Mouse (Mus musculus) hindbrain, embryonic 10.5 days (tissue): ENCODE data around the gene Krtdap. TPM values are rescaled to one million over a fixed set of nuclear protein-coding genes. Genes with fewer than 3 reads are reported as not detected.

ENCODE experiments used
- DNase-seq: peaks from one replicate; pipeline ENCODE4 v3.0.0-alpha.2; 2017; ENCODE audit warnings: low spot score
- H3K27ac ChIP-seq: fragments of 300-500 bp; sonication (generic); 2 replicates; pipeline ENCODE4 v1.5.1; 2016; ENCODE audit warnings: mild to moderate bottlenecking, moderate library complexity
- H3K27me3 ChIP-seq: fragments of 300-500 bp; sonication (generic); 2 replicates; pipeline ENCODE4 v1.6.1; 2016; ENCODE audit warnings: mild to moderate bottlenecking; ENCODE audit not compliant: poor library complexity, insufficient read depth, severe bottlenecking
- H3K36me3 ChIP-seq: fragments of 300-500 bp; sonication (generic); 2 replicates; pipeline ENCODE4 v1.6.1; 2016; ENCODE audit warnings: mild to moderate bottlenecking, moderate library complexity
- H3K4me1 ChIP-seq: fragments of 300-500 bp; sonication (generic); replicated peaks from 2 replicates; pipeline ENCODE4 v1.6.1; 2016; ENCODE audit warnings: mild to moderate bottlenecking
- H3K4me3 ChIP-seq: fragments of 300-500 bp; sonication (generic); 2 replicates; pipeline ENCODE4 v1.5.1; 2016; ENCODE audit warnings: mild to moderate bottlenecking, moderate library complexity
- H3K9me3 ChIP-seq: fragments of 300-500 bp; sonication (generic); 2 replicates; pipeline ENCODE4 v1.6.1; 2016; ENCODE audit warnings: mild to moderate bottlenecking, moderate library complexity
- WGBS: fragments of 180-500 bp; shearing (Covaris S2); methylation state at CpG from one replicate; pipeline ENCODE4 v1.1.7; 2016; 5-methylcytosine and 5-hydroxymethylcytosine counted together
- polyA plus RNA-seq: library from polyadenylated mRNA; unstranded; fragments of >200 nt; fragmentation: Nextera tagmentation; extraction: Ambion mirVana; gene quantifications from 2 replicates; pipeline ENCODE4 v1.2.1, GENCODE M21; 2016

Gene Krtdap
- polyA plus RNA-seq, 1 experiment from 2014 or later, result not detected

DNA sequence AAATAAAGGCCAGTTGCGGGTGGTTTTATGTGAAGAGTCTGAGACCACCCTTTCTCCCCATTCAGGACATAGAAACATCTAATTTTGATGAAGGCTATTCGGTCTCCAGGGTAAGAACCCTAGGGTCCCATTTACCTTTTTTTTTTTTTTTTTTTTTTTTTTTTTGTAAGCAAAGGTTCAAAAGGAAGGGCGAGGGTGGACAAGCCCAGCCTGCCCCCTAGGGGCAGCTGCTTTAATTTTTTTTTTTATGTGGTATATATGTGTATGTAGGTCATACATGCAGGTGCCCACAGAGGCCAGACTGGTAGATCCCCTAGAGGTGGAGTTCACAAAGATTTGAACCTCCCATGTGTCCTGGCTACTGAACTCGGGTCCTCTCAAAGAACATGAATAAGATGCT, 21.3 kb upstream of the Krtdap start:
- Histone ChIP-seq H3K36me3 (no peaks in the 10 kb centered on the region), H3K27me3 (no peaks in the 10 kb centered on the region), H3K27ac (no peak overlapping the region), H3K4me1 (peaks cover 9% of the 10 kb centered on the region), H3K4me3 (no peak overlapping the region), H3K9me3 (0 out of 2 replicates have a peak, but pooled peaks cover 3% of the 10 kb centered on the region)
- DNase-seq, result no peak
- 88% methylated on average over 4 of the region's 4 CpGs for WGBS

DNA sequence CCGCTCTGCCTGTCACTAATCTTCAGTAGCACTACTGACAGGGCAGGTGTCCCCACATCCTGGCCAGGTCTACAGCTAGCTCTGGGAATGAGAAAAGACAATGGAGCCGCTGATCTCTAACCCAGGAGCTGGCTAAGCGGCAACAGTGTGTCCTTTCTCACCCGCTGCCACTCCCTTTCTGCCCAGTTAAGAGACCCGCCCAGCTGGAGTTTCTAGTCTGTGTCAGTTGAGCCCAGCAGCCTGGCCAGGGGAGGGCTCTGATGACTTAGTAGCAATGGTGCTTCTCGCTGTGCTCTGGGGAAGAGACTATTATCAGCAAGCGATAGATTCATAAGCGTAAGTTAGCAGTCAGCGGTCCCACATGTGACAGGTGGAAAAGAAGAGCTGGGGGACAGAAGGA, 18.5 kb upstream of the Krtdap start:
- no peak for DNase-seq
- Histone ChIP-seq H3K4me3 (no peak overlapping the region), H3K9me3 (0 out of 2 replicates have a peak, but pooled peaks cover 4% of the 10 kb centered on the region), H3K36me3 (no peaks in the 10 kb centered on the region), H3K27me3 (no peaks in the 10 kb centered on the region), H3K27ac (no peak overlapping the region), H3K4me1 (peaks cover 9% of the 10 kb centered on the region)
- 36% methylated on average over 9 of the region's 9 CpGs for WGBS

DNA sequence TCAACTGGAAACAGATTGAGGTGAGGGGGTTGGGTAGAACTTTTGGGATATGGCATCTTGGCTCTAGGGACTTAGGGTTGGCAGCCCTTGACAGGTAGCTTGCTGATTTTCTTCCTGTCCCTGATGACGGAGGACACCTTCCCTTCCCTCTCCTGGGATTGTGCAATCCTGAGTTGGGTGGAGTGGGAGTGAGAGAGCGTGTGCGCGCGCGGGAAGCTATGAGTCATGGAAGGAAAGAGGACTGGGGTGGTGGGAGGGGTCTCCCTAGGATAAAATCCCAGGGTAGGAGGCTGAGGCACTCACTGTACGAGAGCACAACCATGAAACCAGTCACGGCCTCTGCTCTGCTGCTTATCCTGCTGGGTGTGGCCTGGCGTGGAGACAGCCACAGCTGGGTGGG, 11.6 kb upstream of the Krtdap start:
- H3K4me3 ChIP-seq, result no peak overlapping the region
- no peaks in the 10 kb centered on the region for H3K36me3 ChIP-seq
- 0 out of 2 replicates have a peak, but pooled peaks cover 4% of the 10 kb centered on the region for H3K9me3 ChIP-seq
- WGBS, result 90% methylated on average over 9 of the region's 9 CpGs
- H3K27me3 ChIP-seq, result no peaks in the 10 kb centered on the region
- no peak for DNase-seq
- H3K4me1 ChIP-seq, result no peaks in the 10 kb centered on the region
- H3K27ac ChIP-seq, result no peak overlapping the region

DNA sequence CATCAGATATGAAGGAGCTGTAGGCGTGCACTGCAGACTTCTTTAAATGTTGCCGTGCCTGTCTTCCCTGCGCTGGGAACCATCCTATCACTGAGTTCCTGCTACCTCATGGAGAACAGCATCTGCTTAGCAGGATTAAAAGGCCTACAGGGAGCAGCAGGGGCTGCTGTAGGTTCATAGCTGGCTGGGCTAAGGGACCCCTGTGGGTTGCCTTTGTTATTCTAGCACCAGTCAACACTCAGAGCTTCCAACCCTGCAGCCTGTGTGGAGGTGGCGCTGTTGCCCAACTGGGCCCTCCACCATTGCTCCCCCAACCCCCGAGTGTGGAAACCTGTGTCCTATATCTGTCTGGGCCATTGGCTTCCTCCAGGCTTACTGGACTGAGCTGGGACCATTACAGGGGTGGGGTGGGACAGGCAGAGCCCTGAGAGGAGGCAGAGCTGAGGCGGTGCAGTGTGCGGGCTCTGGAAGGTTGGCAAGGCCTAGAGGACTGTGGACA, 10.6 kb upstream of the Krtdap start:
- WGBS, result 38% methylated on average over 7 of the region's 7 CpGs

DNA sequence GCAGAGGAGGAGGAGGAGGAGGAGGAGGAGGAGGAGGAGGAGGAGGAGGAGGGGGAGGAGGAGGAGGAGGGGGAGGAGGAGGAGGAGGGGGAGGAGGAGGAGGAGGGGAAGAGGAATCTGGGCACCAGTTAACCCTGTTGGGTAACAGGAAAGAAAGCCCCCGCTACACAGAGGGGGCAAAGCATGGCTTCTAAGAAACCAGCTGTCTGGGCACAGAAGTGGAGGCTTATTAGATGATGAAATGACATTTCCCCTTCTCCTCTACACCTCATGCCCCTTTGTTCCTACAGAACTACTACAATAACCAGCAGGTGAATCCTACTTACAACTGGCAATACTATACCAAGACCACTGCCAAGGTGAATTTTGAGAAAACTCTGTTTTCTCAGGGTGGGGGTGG, 9.8 kb upstream of the Krtdap start:
- Histone ChIP-seq H3K4me3 (no peak overlapping the region), H3K9me3 (no peaks in the 10 kb centered on the region), H3K36me3 (no peaks in the 10 kb centered on the region), H3K27me3 (no peaks in the 10 kb centered on the region), H3K27ac (no peak overlapping the region), H3K4me1 (no peaks in the 10 kb centered on the region)
- DNase-seq, result no peak
- 78% methylated on average over 1 of the region's 1 CpGs for WGBS

More for the DNA sequence above, 10.6 kb upstream of the Krtdap start:
- no peak overlapping the region for H3K4me3 ChIP-seq
- no peaks in the 10 kb centered on the region for H3K36me3 ChIP-seq
- H3K9me3 ChIP-seq, result no peaks in the 10 kb centered on the region
- DNase-seq, result no peak
- H3K27ac ChIP-seq, result no peak overlapping the region
- H3K27me3 ChIP-seq, result no peaks in the 10 kb centered on the region
- H3K4me1 ChIP-seq, result no peaks in the 10 kb centered on the region

DNA sequence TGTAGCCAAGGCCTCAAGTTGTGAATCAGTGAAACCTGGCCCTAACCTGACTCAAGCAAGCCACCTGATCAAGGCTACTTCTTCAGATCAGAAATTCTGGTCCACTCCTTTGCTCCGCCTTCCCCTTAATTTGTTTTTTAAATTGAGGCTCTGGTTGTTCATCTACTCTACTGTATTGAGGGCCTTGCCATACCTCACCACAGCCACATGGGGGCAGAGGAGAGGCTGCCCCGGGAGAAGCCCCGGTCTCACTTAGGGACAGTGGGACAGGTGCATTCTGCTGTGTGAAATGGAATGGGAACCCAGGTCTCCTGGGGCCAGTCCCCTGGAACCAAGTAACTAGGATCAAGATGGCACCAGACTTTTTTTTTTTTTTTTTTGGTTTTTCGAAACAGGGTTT, 5.9 kb upstream of the Krtdap start:
- Histone ChIP-seq H3K36me3 (no peaks in the 10 kb centered on the region), H3K9me3 (no peaks in the 10 kb centered on the region), H3K27me3 (no peaks in the 10 kb centered on the region), H3K27ac (no peak overlapping the region), H3K4me1 (no peaks in the 10 kb centered on the region), H3K4me3 (no peak overlapping the region)
- 78% methylated on average over 4 of the region's 4 CpGs for WGBS
- DNase-seq, result no peak

DNA sequence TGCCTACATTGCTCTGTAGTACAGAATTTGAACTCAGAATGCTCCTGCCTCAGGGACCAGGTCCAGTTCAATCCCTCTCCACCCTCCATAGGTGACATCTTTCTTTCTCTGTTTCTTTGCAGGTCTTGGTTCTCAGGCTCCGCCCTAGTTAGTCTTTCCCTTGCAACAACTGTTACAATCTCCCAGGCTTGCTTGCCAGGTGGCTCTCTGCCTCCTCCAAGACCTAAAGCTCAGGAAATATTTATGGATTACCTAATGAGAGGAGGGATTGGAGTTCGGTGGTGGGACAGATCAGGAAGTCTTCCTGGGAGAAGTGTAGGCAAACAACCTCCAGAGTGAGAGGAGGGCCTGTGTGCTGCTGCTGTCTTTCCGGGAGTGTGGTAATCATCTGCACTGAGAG, 5.0 kb upstream of the Krtdap start:
- H3K4me3 ChIP-seq, result no peak overlapping the region
- WGBS, result 82% methylated on average over 3 of the region's 3 CpGs
- no peak for DNase-seq
- no peaks in the 10 kb centered on the region for H3K27me3 ChIP-seq
- H3K4me1 ChIP-seq, result no peaks in the 10 kb centered on the region
- H3K9me3 ChIP-seq, result no peaks in the 10 kb centered on the region
- no peaks in the 10 kb centered on the region for H3K36me3 ChIP-seq
- H3K27ac ChIP-seq, result no peak overlapping the region

DNA sequence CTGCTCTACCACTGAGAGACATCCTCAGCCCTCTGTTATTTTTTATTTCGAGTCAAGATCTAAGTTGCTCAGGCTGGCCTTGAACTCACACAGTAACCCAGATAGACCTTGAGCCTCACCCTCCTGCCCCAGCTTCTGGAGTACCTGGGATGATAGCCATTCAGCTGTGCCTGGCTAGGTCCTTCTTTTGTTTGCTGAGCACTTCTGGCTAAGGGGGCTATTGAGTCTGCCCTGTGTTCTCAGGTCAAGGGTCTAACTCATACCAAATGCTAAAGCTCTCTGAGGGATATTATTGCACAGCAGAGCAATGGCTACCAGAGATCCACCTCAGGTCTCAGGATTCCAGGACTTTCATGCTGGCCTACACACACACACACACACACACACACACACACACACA, 2.5 kb upstream of the Krtdap start:
- H3K27ac ChIP-seq, result no peak overlapping the region
- 69% methylated on average over 1 of the region's 1 CpGs for WGBS

DNA sequence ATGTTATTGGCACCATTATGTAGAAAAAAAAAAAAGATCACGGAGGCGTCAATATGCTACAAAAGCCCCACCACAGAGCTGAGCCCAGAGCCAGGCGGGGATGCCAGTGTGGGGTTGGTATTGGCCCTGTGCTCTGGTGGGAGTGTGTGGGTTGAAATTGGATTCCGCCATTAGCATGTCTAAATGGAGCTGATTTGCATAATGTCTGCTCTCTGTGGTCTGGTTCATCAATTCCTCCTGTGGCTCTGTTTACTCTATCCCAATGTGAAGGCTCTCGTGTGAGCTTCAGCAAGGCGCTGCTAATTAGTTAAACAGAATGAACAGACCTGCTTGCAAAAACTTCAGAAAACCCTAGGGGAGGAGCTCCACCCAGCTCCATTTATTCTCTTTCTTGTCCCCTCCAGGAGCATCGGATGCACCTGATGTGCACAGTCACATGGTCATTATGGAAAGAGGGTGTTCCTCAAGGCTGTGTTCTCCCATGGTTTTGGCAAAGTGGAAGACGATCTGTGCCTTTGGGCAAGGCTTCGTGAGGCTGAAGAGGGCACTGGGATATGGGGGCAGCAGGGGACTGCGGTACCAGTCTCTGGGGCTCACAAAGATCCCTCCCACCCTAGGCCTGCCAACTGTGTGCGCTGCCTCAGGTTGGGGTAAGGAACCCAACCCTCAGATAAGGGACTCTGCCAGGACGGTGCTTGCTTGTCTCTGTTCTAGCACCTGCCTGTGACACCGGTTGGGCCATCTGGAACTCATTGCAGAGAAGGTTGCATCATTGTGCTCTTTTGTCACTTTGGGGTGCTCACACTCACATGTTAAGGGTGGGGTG, 1.8 kb upstream of the Krtdap start:
- Histone ChIP-seq H3K9me3 (no peaks in the 10 kb centered on the region), H3K4me1 (0 out of 2 replicates have a peak, but pooled peaks cover 2% of the 10 kb centered on the region), H3K36me3 (no peaks in the 10 kb centered on the region), H3K4me3 (no peak overlapping the region), H3K27ac (no peak overlapping the region), H3K27me3 (no peaks in the 10 kb centered on the region)
- no peak for DNase-seq
- WGBS, result 74% methylated on average over 13 of the region's 13 CpGs

More for the DNA sequence above, 2.5 kb upstream of the Krtdap start:
- H3K36me3 ChIP-seq, result no peaks in the 10 kb centered on the region
- H3K4me1 ChIP-seq, result 0 out of 2 replicates have a peak, but pooled peaks cover 2% of the 10 kb centered on the region
- no peak overlapping the region for H3K4me3 ChIP-seq
- H3K27me3 ChIP-seq, result no peaks in the 10 kb centered on the region
- no peaks in the 10 kb centered on the region for H3K9me3 ChIP-seq
- DNase-seq, result no peak

DNA sequence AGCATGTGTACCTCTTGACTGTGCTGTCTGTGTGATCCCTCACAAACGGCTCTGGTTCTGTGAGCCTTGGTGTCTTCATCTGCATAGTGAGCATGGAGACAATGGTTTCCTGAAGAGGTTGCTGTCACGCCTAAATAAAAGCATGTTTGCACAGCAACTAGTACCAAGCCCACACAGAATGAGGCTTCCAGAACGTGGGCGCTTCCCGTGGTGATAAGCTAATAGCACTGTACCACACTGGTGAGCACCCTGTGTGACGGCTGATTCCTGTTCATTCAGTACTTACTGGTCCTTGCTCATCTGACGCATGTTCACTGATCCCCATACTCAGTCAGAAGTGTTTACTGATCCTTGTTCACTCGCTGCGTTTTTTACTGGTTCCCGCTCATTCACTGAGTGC, 2.4 kb downstream of the Krtdap start:
- Histone ChIP-seq H3K4me3 (no peak overlapping the region), H3K36me3 (no peaks in the 10 kb centered on the region), H3K9me3 (no peaks in the 10 kb centered on the region), H3K4me1 (0 out of 2 replicates have a peak, but pooled peaks cover 2% of the 10 kb centered on the region), H3K27ac (no peak overlapping the region), H3K27me3 (no peaks in the 10 kb centered on the region)
- whole genome bisulfite sequencing, result 77% methylated on average over 10 of the region's 10 CpGs
- no peak for DNase-seq

DNA sequence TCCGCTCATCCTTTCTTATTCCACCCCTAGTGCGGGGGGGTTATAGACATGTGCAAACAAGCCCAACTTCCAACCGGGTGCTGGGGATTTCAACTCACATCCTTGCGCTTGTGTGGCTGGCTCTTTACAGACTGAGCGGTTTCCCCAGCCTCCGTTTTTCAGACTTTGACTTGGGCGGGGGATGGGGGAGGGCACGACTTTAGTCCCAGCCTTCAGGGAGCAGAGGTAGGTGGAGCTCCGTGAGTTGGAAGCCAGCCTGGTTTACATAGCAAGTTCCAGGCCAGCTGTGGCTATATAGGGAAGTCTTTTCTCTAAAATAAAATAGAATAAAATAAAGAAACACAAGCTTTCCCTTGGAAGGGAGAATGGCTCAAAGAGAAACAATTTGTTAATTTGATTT, 4.2 kb downstream of the Krtdap start:
- no peak for DNase-seq
- Histone ChIP-seq H3K4me3 (no peak overlapping the region), H3K27ac (no peak overlapping the region), H3K36me3 (no peaks in the 10 kb centered on the region), H3K9me3 (no peaks in the 10 kb centered on the region), H3K27me3 (no peaks in the 10 kb centered on the region), H3K4me1 (0 out of 2 replicates have a peak, but pooled peaks cover 2% of the 10 kb centered on the region)
- 27% methylated on average over 9 of the region's 9 CpGs for WGBS

DNA sequence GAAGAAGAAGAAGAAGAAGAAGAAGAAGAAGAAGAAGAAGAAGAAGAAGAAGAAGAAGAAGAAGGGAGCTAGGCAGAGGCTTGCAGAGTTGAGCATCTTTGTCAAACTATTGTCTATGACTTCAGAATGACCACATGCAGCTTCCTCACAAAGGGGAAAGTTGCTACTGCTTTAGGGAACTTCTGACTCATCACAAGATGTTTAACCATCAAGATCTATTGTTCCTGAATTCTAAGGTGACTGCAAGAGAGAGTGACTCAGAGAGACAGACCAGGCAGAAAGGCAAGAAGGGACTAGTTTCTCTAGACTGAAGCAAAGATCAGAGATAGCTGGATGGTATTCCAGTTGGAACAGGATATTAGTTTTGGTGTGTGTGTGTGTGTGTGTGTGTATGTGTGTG, 7.2 kb downstream of the Krtdap start:
- H3K36me3 ChIP-seq, result no peaks in the 10 kb centered on the region
- DNase-seq, result no peak
- no peak overlapping the region for H3K4me3 ChIP-seq
- H3K9me3 ChIP-seq, result 0 out of 2 replicates have a peak, but pooled peaks cover 9% of the 10 kb centered on the region
- no peak overlapping the region for H3K27ac ChIP-seq
- H3K4me1 ChIP-seq, result no peaks in the 10 kb centered on the region
- no peaks in the 10 kb centered on the region for H3K27me3 ChIP-seq

DNA sequence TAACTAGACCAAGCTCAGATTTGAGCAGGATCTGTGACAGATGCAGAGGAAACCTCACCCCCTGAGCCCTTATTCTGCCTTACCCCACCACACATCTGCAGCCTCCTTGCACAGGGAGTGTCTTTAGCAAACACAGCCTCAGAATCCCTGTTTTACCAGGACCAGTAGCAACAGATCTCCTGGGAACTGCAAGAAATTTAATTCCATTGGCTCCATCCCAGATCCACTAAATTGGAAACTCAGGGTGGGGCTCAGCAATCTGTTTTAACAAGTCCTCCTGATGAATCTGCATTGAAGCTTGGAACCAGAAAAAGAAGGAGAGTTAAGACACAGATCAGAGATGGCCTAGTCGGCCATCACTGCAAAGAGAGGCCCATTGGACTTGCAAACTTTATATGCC, 9.1 kb downstream of the Krtdap start:
- Histone ChIP-seq H3K9me3 (peaks cover 16% of the 10 kb centered on the region; the same call in 1 of the 2 replicates), H3K4me1 (no peaks in the 10 kb centered on the region), H3K4me3 (no peak overlapping the region), H3K27me3 (no peaks in the 10 kb centered on the region), H3K36me3 (no peaks in the 10 kb centered on the region), H3K27ac (no peak overlapping the region)
- no peak for DNase-seq
- whole genome bisulfite sequencing, result 89% methylated on average over 1 of the region's 1 CpGs
